Mouse (Mus musculus) liver, postnatal 0 days (tissue): ENCODE data around the gene Mtfr2.

ENCODE experiments used
- CTCF ChIP-seq: sonication (generic); IDR thresholded peaks from 2 replicates; pipeline ENCODE4 v1.5.1; 2016; ENCODE audit warnings: antibody characterized with exemption, low read depth
- EP300 ChIP-seq: IDR thresholded peaks from 2 replicates; pipeline ENCODE4 v1.6.1; 2016; ENCODE audit warnings: antibody characterized with exemption, low read depth, mild to moderate bottlenecking

- no peak for TF ChIP-seq CTCF
- TF ChIP-seq EP300 = no peak
These were observed 35.3 kb downstream of the Mtfr2 start for GRCm38 (mm10) chr10:20382807-20383419.
